28 mouse cellular contexts compared by ENCODE assay signal in genomic region chr4:133668537-133668936, GRCm38 (mm10). TPM values are rescaled to one million over a fixed set of nuclear protein-coding genes. Genes with fewer than 3 reads are reported as not detected.
DNase-seq lines count a peak whose midpoint lies in the region; ATAC-seq lines count a peak whose summit lies in the region.
"Had no signal": no experiment of that assay in that cellular context is flagged by ENCODE, and none has a peak within 500 bp of the region (broad histone marks: within the 10 kb centered on the region; RNA-seq: fewer than 3 reads in every experiment).

No protein-coding gene starts in this region.

- H3K36me3 ChIP-seq in heart, embryonic 11.5 days (ENCODE audit: control insufficient read depth, insufficient read depth, low read length) = 0 out of 2 replicates have a peak, but pooled peaks cover 2% of the 10 kb centered on the region
- peaks cover 12% of the 10 kb centered on the region for H3K36me3 ChIP-seq in liver, embryonic 13.5 days
- H3K36me3 ChIP-seq in liver, embryonic 12.5 days = peaks cover 36% of the 10 kb centered on the region; the same call in 1 of the 2 replicates

- peaks cover 12% of the 10 kb centered on the region for H3K4me1 ChIP-seq in heart, embryonic 11.5 days (ENCODE audit: control insufficient read depth, insufficient read depth, low read length)
- H3K4me1 ChIP-seq in liver, embryonic 13.5 days (replicated peaks) = peaks cover 65% of the 10 kb centered on the region
- H3K4me1 ChIP-seq in liver, embryonic 12.5 days = peaks cover 71% of the 10 kb centered on the region

- H3K9me3 ChIP-seq in heart, embryonic 11.5 days (replicated peaks; ENCODE audit: control insufficient read depth, low read length) = no peaks in the 10 kb centered on the region
- no peaks in the 10 kb centered on the region for H3K9me3 ChIP-seq in liver, embryonic 13.5 days (replicated peaks)
- no peaks in the 10 kb centered on the region for H3K9me3 ChIP-seq in liver, embryonic 12.5 days (replicated peaks)
- H3K9me3 ChIP-seq: forebrain, embryonic 12.5 days; G1E; heart, embryonic 12.5 days; hindbrain, embryonic 12.5 days; limb, embryonic 12.5 days; megakaryocyte, embryonic 14.5 days; midbrain, embryonic 13.5 days had no signal

- no peak overlapping the region for H3K27ac ChIP-seq in heart, embryonic 11.5 days (ENCODE audit: low read depth, low read length)
- H3K27ac ChIP-seq in liver, embryonic 13.5 days = no peak overlapping the region
- H3K27ac ChIP-seq in liver, embryonic 12.5 days = no peak overlapping the region
- H3K27ac ChIP-seq: forebrain, embryonic 12.5 days; hindbrain, embryonic 12.5 days; left cerebral cortex, adult 2 months; limb, embryonic 12.5 days; midbrain, embryonic 13.5 days had no signal

- H3K4me3 ChIP-seq in heart, embryonic 11.5 days (ENCODE audit: low read depth, low read length) = no peak overlapping the region
- no peak overlapping the region for H3K4me3 ChIP-seq in liver, embryonic 13.5 days (replicated peaks)
- no peak overlapping the region for H3K4me3 ChIP-seq in liver, embryonic 12.5 days
- H3K4me3 ChIP-seq: erythroblast, embryonic 14.5 days; forebrain, embryonic 12.5 days; heart, embryonic 12.5 days; hindbrain, embryonic 12.5 days; left cerebral cortex, adult 2 months; limb, embryonic 12.5 days; megakaryocyte, embryonic 14.5 days; midbrain, embryonic 13.5 days had no signal

- H3K27me3 ChIP-seq in heart, embryonic 11.5 days (ENCODE audit: control insufficient read depth, insufficient read depth, low read length) = no peaks in the 10 kb centered on the region
- H3K27me3 ChIP-seq in liver, embryonic 13.5 days = no peaks in the 10 kb centered on the region
- H3K27me3 ChIP-seq in liver, embryonic 12.5 days (replicated peaks) = no peaks in the 10 kb centered on the region
- H3K27me3 ChIP-seq: CH12.LX; forebrain, embryonic 12.5 days; heart, embryonic 12.5 days; hindbrain, embryonic 12.5 days; limb, embryonic 12.5 days; megakaryocyte, embryonic 14.5 days; midbrain, embryonic 13.5 days had no signal

- WGBS in heart, embryonic 11.5 days (ENCODE audit: insufficient replicate concordance) = 69% methylated on average over 3 of the region's 3 CpGs
- 66% methylated on average over 3 of the region's 3 CpGs for whole genome bisulfite sequencing in liver, embryonic 13.5 days (ENCODE audit: insufficient replicate concordance)
- WGBS in liver, embryonic 12.5 days (ENCODE audit: insufficient replicate concordance) = 69% methylated on average over 3 of the region's 3 CpGs

- ATAC-seq in heart, embryonic 11.5 days (replicated peaks; ENCODE audit: insufficient number of reproducible peaks, low FRiP score, low TSS enrichment) = no peak
- ATAC-seq in liver, embryonic 13.5 days (ENCODE audit: low read depth) = no peak
- ATAC-seq in liver, embryonic 12.5 days = no peak
- ATAC-seq: activated CD4-positive, CD25-positive, alpha-beta regulatory T cell, adult 4 months; inflammation-experienced regulatory T-cells, adult 6 months; midbrain, embryonic 13.5 days had no signal

- no peak overlapping the region for H3K9ac ChIP-seq in heart, embryonic 11.5 days (ENCODE audit: low read depth, low read length)
- peak overlapping the region; percentile 14; the same call in 1 of the 2 replicates for H3K9ac ChIP-seq in liver, embryonic 13.5 days
- no peak overlapping the region for H3K9ac ChIP-seq in liver, embryonic 12.5 days
- H3K9ac ChIP-seq: forebrain, embryonic 12.5 days; heart, embryonic 12.5 days; hindbrain, embryonic 12.5 days; limb, embryonic 12.5 days; midbrain, embryonic 13.5 days had no signal

- H3K4me2 ChIP-seq in heart, embryonic 11.5 days = no peak overlapping the region
- H3K4me2 ChIP-seq in liver, embryonic 13.5 days = no peak overlapping the region
- no peak overlapping the region for H3K4me2 ChIP-seq in liver, embryonic 12.5 days
- H3K4me2 ChIP-seq: forebrain, embryonic 12.5 days; heart, embryonic 12.5 days; hindbrain, embryonic 12.5 days; limb, embryonic 12.5 days; liver, embryonic 11.5 days; midbrain, embryonic 13.5 days had no signal

- peak; percentile 94 for DNase-seq in heart, adult 11 months
- DNase-seq in liver, embryonic 13.5 days = no peak
- peak; percentile 60 for DNase-seq in gastrocnemius, postnatal 10 days
- DNase-seq in thymus, postnatal 25 days = no peak
- no peak for DNase-seq in lung, postnatal 25 days (ENCODE audit: low spot score)
- DNase-seq: B cell, adult 2 months; cerebellum, adult 11 months; heart, postnatal 10 days; kidney, adult 8-10 months; kidney, postnatal 10 days; lung, adult 2 months; lung, postnatal 14 days; spleen, adult 18-20 months had no signal

RNA-seq across cellular contexts. Expression of gene Pigv, which starts 3.9 kb away (rescaled TPM):
- 11.4 and 13.9 TPM in 2 replicates for polyA plus RNA-seq in heart, embryonic 11.5 days (2014; fragmentation: Nextera tagmentation; extraction: Ambion mirVana)
- polyA plus RNA-seq in liver, embryonic 13.5 days (2015; fragmentation: Nextera tagmentation; extraction: Ambion mirVana) = 5.8 and 7.3 TPM in 2 replicates
- 7.0 and 10.0 TPM in 2 replicates for polyA plus RNA-seq in liver, embryonic 12.5 days (2016; fragmentation: Nextera tagmentation; extraction: Ambion mirVana)
- 10 to 100 TPM; 10.2 to 10.6 TPM for total RNA-seq in gastrocnemius, postnatal 10 days (2021)

RNA-seq across cellular contexts. Expression of gene Zdhhc18, which starts 18.6 kb away (rescaled TPM):
- polyA plus RNA-seq in heart, embryonic 11.5 days (2014; fragmentation: Nextera tagmentation; extraction: Ambion mirVana) = 1.5 and 2.5 TPM in 2 replicates
- 1.0 and 1.1 TPM in 2 replicates for polyA plus RNA-seq in liver, embryonic 13.5 days (2015; fragmentation: Nextera tagmentation; extraction: Ambion mirVana)
- polyA plus RNA-seq in liver, embryonic 12.5 days (2016; fragmentation: Nextera tagmentation; extraction: Ambion mirVana) = 4.6 and 5.5 TPM in 2 replicates
- 10 to 100 TPM; 21.6 to 27.6 TPM for total RNA-seq in gastrocnemius, postnatal 10 days (2021)

Comparison
In these comparisons a context has a peak if more than half of its experiments do, and no peak if none do; other contexts are left out.
1. DNase-seq: peak in heart, adult 11 months (single experiment) and gastrocnemius, postnatal 10 days (single experiment); none in liver, embryonic 13.5 days (single experiment), thymus, postnatal 25 days (single experiment) and lung, postnatal 25 days (single experiment).